Mouse (Mus musculus) spleen, adult 2 months (tissue): ENCODE results near the gene Ak2.

Source experiments
- CTCF ChIP-seq: fragments of 200-500 bp; IDR thresholded peaks from 2 replicates; pipeline ENCODE4 v1.5.1; 2011; ENCODE audit warnings: mild to moderate bottlenecking, inconsistent platforms; ENCODE audit not compliant: insufficient read depth, insufficient read length, insufficient replicate concordance; ENCODE audit errors: extremely low read depth
- POLR2A ChIP-seq: fragments of 200-500 bp; IDR thresholded peaks from 2 replicates; pipeline ENCODE4 v1.6.1; 2011; ENCODE audit warnings: low read depth, low read length, inconsistent platforms

DNA sequence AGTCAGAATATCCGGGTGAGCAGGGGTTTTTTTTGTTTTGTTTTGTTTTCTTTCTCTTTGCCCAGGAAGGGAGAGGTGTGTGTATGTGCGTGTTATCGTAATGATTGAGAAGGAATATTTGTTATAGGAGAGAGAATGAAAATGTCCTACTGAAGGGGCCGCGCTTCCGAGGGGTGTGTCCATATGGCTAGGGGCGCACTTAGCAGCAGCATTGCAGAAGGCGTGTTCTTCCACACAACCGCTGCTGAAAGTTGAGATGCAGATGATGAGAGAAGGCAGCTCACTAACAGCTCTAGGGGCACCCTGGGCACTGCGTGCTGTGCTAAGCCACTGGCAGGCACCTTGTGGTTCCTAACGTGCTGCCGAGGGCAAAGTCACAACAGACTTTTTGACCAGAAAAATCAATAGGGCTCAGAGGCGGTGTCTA, 67.4 kb downstream of the Ak2 start:
- TF ChIP-seq POLR2A = no peak
- no peak for TF ChIP-seq CTCF
